Mouse (Mus musculus): Measurements from ENCODE around the gene Cdc42se2. TPM values are rescaled to one million over a fixed set of nuclear protein-coding genes. Genes with fewer than 3 reads are reported as not detected.

Gene Cdc42se2
- total and polyA plus RNA-seq, 2 experiments from 2014 or later = 137 to 150 TPM

GRCm38 (mm10) chr11:54739012-54739750 lies 48.3 kb downstream of the Cdc42se2 start:
- TF ChIP-seq CTCF (IDR thresholded peaks at IDR 0.05; ENCODE audit: low read depth) = no peak
- Histone ChIP-seq H3K27ac (ENCODE audit: low read depth, low read length) (no peak overlapping the region), H3K36me3 (ENCODE audit: insufficient read depth) (peaks cover 21% of the 10 kb centered on the region), H3K9me3 (ENCODE audit: low read length) (no peaks in the 10 kb centered on the region), H3K4me3 (ENCODE audit: low read depth, low read length) (no peak overlapping the region), H3K9ac (no peak overlapping the region), H3K27me3 (ENCODE audit: insufficient read depth, low read length) (no peaks in the 10 kb centered on the region), H3K4me1 (ENCODE audit: insufficient read depth) (no peaks in the 10 kb centered on the region), H3K4me2 (ENCODE audit: low read depth) (no peak overlapping the region)
- WGBS = 93% methylated on average over 4 of the region's 4 CpGs
- ATAC-seq (no peak), DNase-seq (no peak)

GRCm38 (mm10) chr11:54736903-54737302 lies 50.6 kb downstream of the Cdc42se2 start:
- Histone ChIP-seq H3K4me3 (ENCODE audit: low read depth, low read length) (no peak overlapping the region), H3K27me3 (ENCODE audit: insufficient read depth, low read length) (no peaks in the 10 kb centered on the region), H3K27ac (ENCODE audit: low read depth, low read length) (no peak overlapping the region), H3K4me1 (ENCODE audit: insufficient read depth) (no peaks in the 10 kb centered on the region), H3K9ac (no peak overlapping the region), H3K4me2 (ENCODE audit: low read depth) (no peak overlapping the region), H3K36me3 (ENCODE audit: insufficient read depth) (peaks cover 21% of the 10 kb centered on the region), H3K9me3 (ENCODE audit: low read length) (no peaks in the 10 kb centered on the region)
- no peak for TF ChIP-seq CTCF (IDR thresholded peaks at IDR 0.05; ENCODE audit: low read depth)
- 93% methylated on average over 5 of the region's 5 CpGs for WGBS
- DNase-seq = no peak
- no peak for ATAC-seq

DNA sequence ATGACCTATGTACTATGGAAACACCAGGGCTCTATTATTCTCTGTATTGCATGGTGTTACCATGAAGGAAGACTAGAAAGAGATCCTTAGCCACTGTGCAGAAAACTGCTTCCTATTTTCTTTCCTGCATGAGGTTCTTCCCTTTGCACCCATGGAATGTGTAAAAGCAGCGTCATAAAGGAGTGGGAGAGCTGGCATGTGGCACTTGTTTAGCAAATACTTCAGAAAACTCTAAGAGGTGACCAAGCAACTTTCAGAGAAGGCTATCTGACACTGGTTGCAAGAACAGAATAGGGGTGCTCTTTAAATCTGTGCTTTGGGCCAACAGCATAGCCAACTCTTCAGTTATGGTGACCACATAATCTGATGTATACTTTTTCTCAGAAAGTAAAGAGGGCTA lies 52.4 kb downstream of the Cdc42se2 start:
- H3K9ac ChIP-seq = no peak overlapping the region
- ATAC-seq (no peak), DNase-seq (no peak)
- no peaks in the 10 kb centered on the region for H3K9me3 ChIP-seq (ENCODE audit: low read length)
- no peaks in the 10 kb centered on the region for H3K27me3 ChIP-seq (ENCODE audit: insufficient read depth, low read length)
- H3K36me3 ChIP-seq (ENCODE audit: insufficient read depth) = peaks cover 18% of the 10 kb centered on the region
- no peak for TF ChIP-seq CTCF (IDR thresholded peaks at IDR 0.05; ENCODE audit: low read depth)
- 79% methylated on average over 1 of the region's 1 CpGs for WGBS
- H3K4me1 ChIP-seq (ENCODE audit: insufficient read depth) = no peaks in the 10 kb centered on the region
- no peak overlapping the region for H3K4me2 ChIP-seq (ENCODE audit: low read depth)
- no peak overlapping the region for H3K4me3 ChIP-seq (ENCODE audit: low read depth, low read length)
- H3K27ac ChIP-seq (ENCODE audit: low read depth, low read length) = no peak overlapping the region

DNA sequence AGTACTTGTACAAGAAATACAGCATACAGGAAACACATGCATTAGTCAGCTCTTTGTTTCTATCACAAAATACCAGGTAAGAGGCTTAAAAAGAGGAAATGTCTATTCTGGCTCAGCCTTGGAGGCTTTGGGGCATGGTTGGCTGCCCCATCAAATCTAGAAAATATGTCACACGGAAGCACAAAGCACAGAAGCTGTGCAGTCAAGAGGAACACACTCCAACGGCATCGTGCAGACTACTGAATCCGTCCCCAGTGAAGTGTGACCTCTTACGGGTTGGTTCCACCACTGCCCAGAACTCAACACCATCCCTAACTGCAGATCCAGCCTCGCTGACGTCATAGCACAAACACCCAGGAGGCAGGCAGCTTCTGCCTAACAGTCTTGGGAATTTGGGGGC lies 53.9 kb downstream of the Cdc42se2 start:
- Histone ChIP-seq H3K27ac (ENCODE audit: low read depth, low read length) (no peak overlapping the region), H3K9me3 (ENCODE audit: low read length) (no peaks in the 10 kb centered on the region), H3K4me2 (ENCODE audit: low read depth) (no peak overlapping the region), H3K9ac (no peak overlapping the region), H3K36me3 (ENCODE audit: insufficient read depth) (peaks cover 6% of the 10 kb centered on the region), H3K27me3 (ENCODE audit: insufficient read depth, low read length) (no peaks in the 10 kb centered on the region), H3K4me1 (ENCODE audit: insufficient read depth) (no peaks in the 10 kb centered on the region), H3K4me3 (ENCODE audit: low read depth, low read length) (no peak overlapping the region)
- TF ChIP-seq CTCF (IDR thresholded peaks at IDR 0.05; ENCODE audit: low read depth) = no peak
- ATAC-seq (no peak), DNase-seq (no peak)
- 78% methylated on average over 7 of the region's 7 CpGs for WGBS

DNA sequence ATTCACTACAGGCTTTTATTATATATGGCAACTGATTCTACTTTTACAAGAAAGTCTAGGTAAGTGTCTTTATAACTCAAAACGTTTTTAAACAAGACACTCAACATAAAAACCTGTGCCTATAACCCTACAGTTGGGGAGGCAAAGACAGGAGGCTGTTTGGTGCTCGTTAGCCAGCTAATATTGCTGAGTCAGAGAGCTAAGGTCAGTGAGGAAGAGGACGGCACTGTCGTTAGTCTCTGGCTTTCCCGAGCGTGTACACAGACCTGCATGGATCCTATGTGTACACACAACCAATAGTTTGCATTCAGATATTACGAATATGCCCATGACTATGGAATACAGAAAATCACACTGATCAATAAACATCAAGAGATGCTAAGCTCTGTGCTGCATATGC lies 56.1 kb downstream of the Cdc42se2 start:
- no peaks in the 10 kb centered on the region for H3K27me3 ChIP-seq (ENCODE audit: insufficient read depth, low read length)
- WGBS = 71% methylated on average over 7 of the region's 7 CpGs
- DNase-seq = no peak

GRCm38 (mm10) chr11:54730931-54731330 lies 56.5 kb downstream of the Cdc42se2 start:
- H3K27me3 ChIP-seq (ENCODE audit: insufficient read depth, low read length) = no peaks in the 10 kb centered on the region
- no peak overlapping the region for H3K4me3 ChIP-seq (ENCODE audit: low read depth, low read length)
- DNase-seq (no peak), ATAC-seq (no peak)
- no peak for TF ChIP-seq CTCF (IDR thresholded peaks at IDR 0.05; ENCODE audit: low read depth)
- H3K4me1 ChIP-seq (ENCODE audit: insufficient read depth) = no peaks in the 10 kb centered on the region
- 87% methylated on average over 5 of the region's 5 CpGs for WGBS
- no peak overlapping the region for H3K27ac ChIP-seq (ENCODE audit: low read depth, low read length)
- no peak overlapping the region for H3K9ac ChIP-seq
- peaks cover 3% of the 10 kb centered on the region; the same call in 1 of the 2 replicates for H3K36me3 ChIP-seq (ENCODE audit: insufficient read depth)
- H3K4me2 ChIP-seq (ENCODE audit: low read depth) = no peak overlapping the region
- H3K9me3 ChIP-seq (ENCODE audit: low read length) = no peaks in the 10 kb centered on the region

More for the DNA sequence above, 56.1 kb downstream of the Cdc42se2 start:
- H3K4me3 ChIP-seq (ENCODE audit: low read depth, low read length) = no peak overlapping the region
- H3K9ac ChIP-seq = no peak overlapping the region
- no peaks in the 10 kb centered on the region for H3K9me3 ChIP-seq (ENCODE audit: low read length)
- H3K4me2 ChIP-seq (ENCODE audit: low read depth) = no peak overlapping the region
- H3K4me1 ChIP-seq (ENCODE audit: insufficient read depth) = no peaks in the 10 kb centered on the region
- no peak overlapping the region for H3K27ac ChIP-seq (ENCODE audit: low read depth, low read length)
- TF ChIP-seq CTCF (IDR thresholded peaks at IDR 0.05; ENCODE audit: low read depth) = no peak
- peaks cover 6% of the 10 kb centered on the region for H3K36me3 ChIP-seq (ENCODE audit: insufficient read depth)
- ATAC-seq = no peak

DNA sequence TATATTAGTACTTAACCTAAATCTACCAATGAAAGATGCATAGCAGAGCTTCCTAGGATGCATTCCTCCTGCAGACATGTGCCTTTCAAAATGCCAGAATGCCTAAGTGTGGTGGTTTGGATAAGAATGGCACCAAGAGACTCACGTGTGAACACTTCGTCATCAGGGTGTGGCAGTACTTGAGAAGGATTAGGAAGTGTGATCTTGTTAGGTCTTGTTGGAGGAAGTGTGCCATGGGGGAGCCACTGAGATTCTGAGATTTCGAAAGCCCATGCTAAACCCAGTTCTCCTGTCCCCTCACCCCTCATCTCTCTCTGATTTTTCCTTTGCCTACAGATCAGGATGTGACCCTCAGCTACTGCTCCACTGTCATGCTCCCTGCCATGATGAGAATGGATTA lies 58.2 kb downstream of the Cdc42se2 start:
- DNase-seq = no peak
- no peak overlapping the region for H3K4me2 ChIP-seq (ENCODE audit: low read depth)
- H3K9me3 ChIP-seq (ENCODE audit: low read length) = no peaks in the 10 kb centered on the region
- ATAC-seq = no peak
- whole genome bisulfite sequencing = 88% methylated on average over 3 of the region's 3 CpGs
- H3K4me1 ChIP-seq (ENCODE audit: insufficient read depth) = no peaks in the 10 kb centered on the region
- no peak overlapping the region for H3K27ac ChIP-seq (ENCODE audit: low read depth, low read length)
- no peak for TF ChIP-seq CTCF (IDR thresholded peaks at IDR 0.05; ENCODE audit: low read depth)
- H3K36me3 ChIP-seq (ENCODE audit: insufficient read depth) = peaks cover 3% of the 10 kb centered on the region; the same call in 1 of the 2 replicates
- no peak overlapping the region for H3K4me3 ChIP-seq (ENCODE audit: low read depth, low read length)
- no peaks in the 10 kb centered on the region for H3K27me3 ChIP-seq (ENCODE audit: insufficient read depth, low read length)
- no peak overlapping the region for H3K9ac ChIP-seq

Data from forebrain, postnatal 0 days (tissue).